Mouse (Mus musculus) bone marrow macrophage, adult 2 months (primary cell): Measurements from ENCODE around the gene Urm1.

Experiments used
- CTCF ChIP-seq: IDR thresholded peaks from 2 replicates; pipeline ENCODE4 v1.5.1; 2012; ENCODE audit warnings: low read depth, mild to moderate bottlenecking, low read length, moderate library complexity
- POLR2A ChIP-seq: IDR thresholded peaks from 2 replicates; pipeline ENCODE4 v1.6.1; 2012; ENCODE audit warnings: mild to moderate bottlenecking, low read depth, low read length, borderline replicate concordance

DNA sequence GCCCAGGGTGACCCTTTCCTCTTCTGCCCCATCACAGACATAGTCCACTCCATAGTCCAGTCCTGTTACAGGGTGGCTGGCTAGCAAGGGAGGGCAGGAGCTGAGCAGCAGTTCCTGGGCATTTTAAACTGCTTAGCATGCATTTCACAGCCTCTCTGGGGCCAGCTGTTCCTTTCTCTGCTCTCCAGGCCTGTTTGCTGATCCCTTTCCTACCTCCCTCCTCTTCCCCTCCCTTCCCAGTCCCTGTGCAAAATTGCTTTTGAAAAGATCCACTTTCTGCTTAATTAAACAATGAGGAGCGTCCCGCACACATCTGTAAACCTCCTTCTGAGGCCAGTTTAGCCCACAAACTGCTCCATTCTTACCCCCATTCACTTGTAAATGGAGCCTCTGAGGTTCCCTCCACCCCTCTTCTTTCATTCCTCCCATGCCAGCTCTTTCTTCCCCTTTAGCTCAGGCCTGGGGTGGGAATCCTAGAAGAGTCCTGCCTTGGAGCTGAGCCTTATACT is 15.6 kb downstream of the Urm1 start:
- TF ChIP-seq CTCF: no peak
- no peak for TF ChIP-seq POLR2A
